Mouse (Mus musculus) urinary bladder, postnatal 25 days (tissue): ENCODE results near the gene Iqch.

Source experiments
- DNase-seq: peaks from one replicate; pipeline ENCODE4 v3.0.0; 2022; ENCODE audit warnings: low spot score

The Iqch gene

DNA sequence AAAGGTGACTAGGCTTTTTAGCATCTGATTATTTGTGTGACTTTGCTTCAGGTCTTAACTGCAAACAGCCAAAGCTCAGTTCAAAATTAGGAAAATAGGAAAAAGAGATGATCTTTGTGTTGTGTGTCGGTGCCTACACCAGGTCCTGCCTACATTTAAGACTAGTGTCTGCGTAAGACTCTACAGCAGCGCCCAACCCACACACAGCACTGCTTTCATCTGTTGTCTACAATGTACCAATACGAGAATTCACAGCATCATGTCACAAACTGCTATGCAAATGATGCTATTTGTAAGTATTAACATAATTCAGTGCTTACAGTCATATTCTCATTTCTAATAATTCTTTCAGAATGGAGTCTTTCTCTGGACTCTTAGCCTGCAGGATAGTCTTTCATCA lies 108.5 kb downstream of the Iqch start:
- no peak for DNase-seq

DNA sequence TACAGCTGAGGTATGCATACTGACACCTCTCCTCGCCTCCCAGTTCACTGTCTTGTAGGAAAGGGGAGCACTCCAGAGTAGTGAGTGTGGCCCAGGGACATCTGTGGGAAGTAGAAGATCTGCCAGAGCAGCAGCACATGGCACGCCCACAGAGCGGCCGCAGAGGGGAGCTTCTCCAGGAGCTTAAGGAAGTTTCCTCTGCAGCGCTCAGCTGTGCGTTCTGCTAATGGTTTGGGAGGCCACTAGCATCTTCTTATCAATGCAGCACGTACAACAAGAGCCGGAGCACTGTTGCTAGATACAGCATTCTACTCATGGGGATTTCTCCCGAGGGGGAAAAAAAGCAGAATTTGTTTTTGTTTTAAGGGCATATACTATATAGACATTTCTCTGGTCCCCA lies 110.0 kb downstream of the Iqch start:
- no peak for DNase-seq

DNA sequence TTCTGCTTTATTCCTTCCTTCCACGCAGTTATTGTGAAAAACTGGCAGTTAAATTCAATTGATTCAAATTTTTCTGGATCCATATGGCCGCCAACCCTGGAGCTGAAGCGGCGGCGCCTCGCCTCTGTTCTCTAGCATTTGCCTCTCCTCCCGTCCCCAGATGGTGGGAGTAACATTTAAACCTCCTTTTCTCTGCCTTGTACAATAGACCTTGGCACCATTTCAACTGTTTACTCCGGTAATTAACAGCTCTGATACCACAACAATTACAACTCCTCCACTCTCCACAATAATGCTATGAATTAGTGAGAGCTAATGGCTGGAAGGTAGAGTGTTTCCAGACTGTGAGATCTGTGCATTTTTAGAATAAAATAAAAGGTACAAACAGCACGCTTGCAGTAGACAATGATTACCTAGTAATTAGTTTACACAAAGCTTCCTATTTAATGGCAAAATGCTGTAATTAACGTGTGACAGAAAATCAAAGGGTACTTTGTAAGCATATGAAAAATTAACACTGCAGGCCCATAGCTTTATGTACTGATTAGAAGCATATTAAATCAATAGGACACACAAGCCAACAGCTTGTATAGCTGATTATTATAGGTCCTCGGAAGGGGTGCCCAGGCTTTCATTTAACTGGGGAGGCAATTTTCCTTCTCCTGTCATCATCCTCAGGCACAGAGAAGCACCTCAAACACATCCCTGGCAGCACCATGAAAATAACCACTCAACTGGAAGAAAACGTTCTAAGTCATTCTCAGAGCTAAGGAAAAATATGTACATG lies 111.6 kb downstream of the Iqch start:
- no peak for DNase-seq

GRCm38 (mm10) chr9:63489156-63489555 lies 113.1 kb downstream of the Iqch start:
- no peak for DNase-seq

GRCm38 (mm10) chr9:63465561-63465960 lies 136.7 kb downstream of the Iqch start:
- no peak for DNase-seq

GRCm38 (mm10) chr9:63462296-63462695 lies 140.0 kb downstream of the Iqch start:
- peak; percentile 76 for DNase-seq

- no peak for DNase-seq
These were observed 145.9 kb downstream of the Iqch start for GRCm38 (mm10) chr9:63456401-63456800.

- no peak for DNase-seq
These were observed 148.0 kb downstream of the Iqch start for GRCm38 (mm10) chr9:63454341-63454740.

DNA sequence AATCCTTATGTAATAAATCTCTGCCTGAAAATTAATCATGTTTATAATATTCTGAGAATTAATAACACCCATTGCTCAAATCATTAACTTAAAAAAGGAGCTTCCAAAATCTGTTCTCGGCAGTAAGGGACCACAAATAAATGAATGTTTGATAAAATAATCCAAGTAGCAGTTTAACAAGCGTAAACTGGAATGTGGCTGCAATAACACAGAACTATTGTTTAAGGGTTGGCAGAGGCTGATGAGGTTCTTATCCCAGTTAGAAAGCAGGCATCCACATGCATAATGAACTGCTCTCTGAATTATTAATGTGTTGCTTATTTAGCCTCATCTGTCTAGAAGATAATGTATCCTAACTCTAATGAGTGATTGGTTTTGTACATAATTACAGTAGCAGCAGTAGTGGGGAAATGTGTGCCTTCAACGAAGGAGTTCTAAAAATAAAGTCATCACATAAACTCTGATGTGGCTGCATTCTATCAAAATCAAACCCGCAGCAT lies 151.7 kb downstream of the Iqch start:
- no peak for DNase-seq

DNA sequence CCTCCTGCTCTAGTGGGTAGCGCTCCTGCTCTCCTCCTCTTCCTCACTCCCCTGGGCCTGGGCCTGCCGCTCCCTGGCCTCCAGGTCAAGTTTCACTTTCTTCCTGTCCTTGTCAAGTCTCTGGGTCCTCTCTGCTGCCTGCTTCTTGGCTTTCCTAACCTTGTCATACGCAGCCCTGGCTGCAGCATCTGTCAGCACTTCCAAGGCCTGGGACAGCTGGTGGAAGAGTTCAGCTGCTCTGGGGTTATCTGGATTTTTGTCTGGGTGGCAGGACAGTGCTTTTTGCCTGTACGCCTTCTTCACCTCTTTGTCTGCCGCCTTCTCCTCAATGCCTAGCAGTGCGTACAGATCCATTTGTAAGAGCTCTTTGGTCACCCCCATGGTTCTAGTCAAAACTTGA lies 158.6 kb downstream of the Iqch start:
- no peak for DNase-seq

DNA sequence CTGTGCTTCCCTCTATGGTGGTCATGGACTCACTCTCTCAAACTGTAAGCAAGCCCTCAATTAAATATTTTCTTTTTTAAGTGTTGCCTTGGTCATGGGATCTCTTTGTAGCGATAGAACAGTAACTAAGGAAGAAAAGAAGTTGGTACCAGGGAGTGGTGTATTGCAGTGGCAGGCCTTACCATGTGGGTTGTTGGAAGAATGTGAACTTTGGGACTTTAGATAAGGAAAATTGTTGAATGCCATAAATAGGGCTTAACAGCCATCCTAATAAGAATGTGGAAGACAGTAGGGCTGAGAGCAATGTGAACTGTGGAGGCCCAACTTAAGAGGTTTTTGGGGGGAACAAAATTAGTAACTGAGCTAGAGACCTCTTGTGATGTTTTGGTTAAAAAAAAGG lies 171.6 kb downstream of the Iqch start:
- no peak for DNase-seq

DNA sequence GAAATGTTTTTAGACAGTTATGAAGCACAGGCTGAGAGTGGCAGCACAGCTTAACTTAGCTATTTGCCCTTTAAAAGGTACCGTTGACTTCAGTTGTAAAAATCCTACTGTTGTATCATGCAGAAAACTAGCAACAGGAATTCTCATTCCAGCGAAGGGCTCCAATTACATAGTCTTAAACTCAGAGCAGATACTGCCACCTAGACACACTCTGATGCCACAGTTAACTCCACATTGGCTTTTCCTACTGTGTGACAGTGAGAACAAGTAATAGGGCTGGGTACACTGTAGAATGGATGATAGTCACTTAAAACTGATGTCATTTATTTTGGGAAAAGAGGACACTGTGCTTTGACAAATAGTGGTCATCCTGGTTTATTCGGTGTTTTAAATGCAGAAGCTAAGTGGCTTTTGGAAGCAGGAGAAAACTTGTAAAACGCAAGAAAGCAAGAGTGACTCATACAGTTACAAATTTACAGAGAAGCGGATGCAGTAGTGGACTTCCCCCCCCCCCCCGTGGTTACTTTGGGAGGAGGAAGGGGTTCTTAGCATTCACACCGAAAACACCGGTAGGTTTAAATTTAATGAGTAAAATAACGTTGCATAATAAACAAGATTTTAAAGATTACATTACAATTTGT lies 181.1 kb downstream of the Iqch start:
- no peak for DNase-seq

DNA sequence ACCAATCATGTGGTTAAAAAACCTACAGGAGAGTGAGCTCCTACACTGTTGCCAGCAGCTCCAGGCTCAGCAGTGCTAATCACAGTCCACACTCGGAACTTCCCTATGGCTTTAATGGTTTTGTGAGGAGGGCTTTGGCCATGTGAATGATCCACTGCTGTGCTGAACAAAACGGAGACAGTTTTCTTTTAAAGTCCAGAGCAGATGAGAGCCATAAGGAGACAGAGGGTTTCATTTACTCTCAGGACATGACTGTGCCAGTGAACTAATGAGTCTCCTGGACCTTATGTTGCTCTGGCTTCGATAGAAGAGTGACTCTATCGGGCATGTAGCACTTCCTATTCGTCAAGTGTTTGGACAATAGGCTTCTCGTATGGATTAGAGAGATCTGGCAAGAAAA lies 181.9 kb downstream of the Iqch start:
- DNase-seq, result no peak

- no peak for DNase-seq
These were observed 202.1 kb downstream of the Iqch start for GRCm38 (mm10) chr9:63400176-63400575.

- no peak for DNase-seq
These were observed 202.9 kb downstream of the Iqch start for GRCm38 (mm10) chr9:63399463-63399815.

DNA sequence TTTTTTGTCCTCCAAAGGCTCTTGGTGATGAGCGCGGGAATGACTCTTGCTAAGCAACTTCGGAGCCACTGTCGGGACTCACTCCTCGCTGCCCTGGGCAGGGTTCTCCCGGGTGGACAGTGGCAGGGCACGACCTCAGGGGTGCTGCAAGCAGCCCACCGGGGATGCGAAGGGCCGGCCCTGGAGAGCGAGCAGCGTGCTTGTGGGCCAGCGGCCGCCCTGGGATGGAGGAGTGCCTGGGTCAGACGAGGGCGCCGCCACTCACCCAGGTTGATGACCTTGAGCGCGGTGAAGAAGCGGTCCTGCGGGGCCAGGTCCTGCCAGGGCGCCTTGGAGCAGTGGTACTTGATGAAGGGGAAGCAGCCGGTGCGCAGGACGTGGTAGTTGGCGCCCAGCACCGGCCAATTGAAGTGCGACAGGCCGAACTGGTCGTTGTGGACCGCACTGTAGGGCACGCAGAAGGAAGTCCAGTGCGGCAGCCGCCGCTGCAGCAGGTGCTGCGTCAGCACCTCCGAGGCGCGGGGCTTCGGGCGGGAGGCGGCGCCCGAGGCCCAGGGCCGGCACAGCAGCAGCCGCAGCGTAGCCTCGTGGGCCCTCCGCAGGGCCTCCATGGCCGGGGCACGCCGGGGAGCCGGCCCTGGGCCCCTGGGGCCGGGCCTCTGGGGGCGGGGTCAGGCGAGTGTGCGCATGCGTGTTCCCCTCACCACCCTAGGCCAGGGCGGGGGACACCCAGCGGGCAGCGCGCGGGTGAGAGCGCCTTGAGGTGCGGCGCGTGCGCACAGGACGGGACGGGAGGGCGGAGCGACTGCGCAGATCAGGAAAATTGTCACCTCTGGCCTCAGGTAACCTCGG lies 203.5 kb downstream of the Iqch start, which contains the start of gene 2300009A05Rik:
TSS of gene 2300009A05Rik (minus strand) at position 636 of the 852 bp plus-strand sequence.
- peak; percentile 97 for DNase-seq

- no peak for DNase-seq
These were observed 206.7 kb downstream of the Iqch start for GRCm38 (mm10) chr9:63395612-63396011.

DNA sequence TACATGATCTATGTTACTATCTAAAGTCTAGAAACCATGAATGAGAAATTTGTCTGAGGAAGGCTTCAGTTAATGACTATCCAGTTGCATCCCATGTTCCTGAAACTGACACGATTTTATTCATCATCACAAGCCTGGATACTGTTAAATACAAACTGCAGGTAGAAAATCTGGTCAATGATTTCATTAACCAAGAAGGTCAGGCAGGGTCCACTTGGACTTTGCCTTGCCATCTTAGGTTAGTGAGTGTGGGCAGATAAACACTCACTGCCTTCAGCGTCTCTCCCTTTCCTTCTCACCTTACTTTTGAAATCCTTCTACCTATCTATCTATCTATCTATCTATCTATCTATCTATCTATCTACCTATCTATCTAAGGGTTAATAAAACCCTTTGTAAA lies 211.0 kb downstream of the Iqch start:
- no peak for DNase-seq

GRCm38 (mm10) chr9:63382761-63383160 lies 219.5 kb downstream of the Iqch start:
- no peak for DNase-seq

DNA sequence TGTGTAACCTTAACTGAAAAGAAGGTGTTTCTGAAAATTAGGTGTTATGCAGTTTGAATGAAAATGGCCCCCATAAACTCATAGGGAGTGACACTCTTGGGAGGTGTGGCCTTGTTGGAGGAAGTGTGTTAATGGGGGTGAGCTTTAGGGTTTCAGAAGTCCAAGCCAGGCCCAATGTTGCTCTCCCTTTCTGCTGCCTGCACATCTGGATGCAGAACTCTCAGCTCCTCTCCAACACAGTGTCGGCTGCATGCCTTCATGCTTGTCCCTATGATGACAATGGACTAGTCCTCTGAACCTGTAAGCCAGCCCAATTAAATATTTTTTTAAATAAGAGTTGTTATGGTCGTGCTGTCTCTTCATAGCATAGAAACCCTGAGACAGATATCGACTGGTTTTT lies 222.0 kb downstream of the Iqch start:
- no peak for DNase-seq

- no peak for DNase-seq
These were observed 224.1 kb downstream of the Iqch start for GRCm38 (mm10) chr9:63378174-63378573.

- peak; percentile 87 for DNase-seq
These were observed 224.8 kb downstream of the Iqch start, which contains the start of gene Map2k5 for GRCm38 (mm10) chr9:63377270-63378142. Map2k5 (minus strand) TSS chr9:63377902.
